Mouse (Mus musculus): ENCODE measurements around the gene 9530003J23Rik.
"Not testable (repeated sequence)": the region's sequence is repeated elsewhere in the genome, so short reads cannot be mapped to it uniquely, and the experiment has no call there.

9530003J23Rik gene

DNA sequence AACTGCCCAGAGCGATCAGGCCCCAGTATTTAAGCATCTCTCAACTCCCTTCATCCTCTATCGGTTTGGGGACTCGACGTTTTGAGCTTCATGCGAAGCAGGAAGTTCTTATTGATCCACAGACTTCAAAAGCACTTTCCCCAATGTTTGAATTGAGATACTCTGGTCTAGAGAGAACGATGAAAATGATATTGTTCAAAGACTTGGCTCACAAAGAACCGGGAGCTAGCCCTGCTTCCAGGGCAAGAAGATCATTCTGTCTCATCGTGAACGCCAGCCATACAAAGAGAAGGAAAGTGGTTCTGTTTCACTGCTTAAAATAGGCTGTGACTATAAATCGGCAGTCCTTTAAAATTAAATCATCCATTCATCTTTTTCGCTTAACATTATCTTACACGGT lies at the start of gene 9530003J23Rik:
Gene 9530003J23Rik (minus strand): TSS at position 101 of the 400 bp plus-strand sequence.
- no peak for DNase-seq

DNA sequence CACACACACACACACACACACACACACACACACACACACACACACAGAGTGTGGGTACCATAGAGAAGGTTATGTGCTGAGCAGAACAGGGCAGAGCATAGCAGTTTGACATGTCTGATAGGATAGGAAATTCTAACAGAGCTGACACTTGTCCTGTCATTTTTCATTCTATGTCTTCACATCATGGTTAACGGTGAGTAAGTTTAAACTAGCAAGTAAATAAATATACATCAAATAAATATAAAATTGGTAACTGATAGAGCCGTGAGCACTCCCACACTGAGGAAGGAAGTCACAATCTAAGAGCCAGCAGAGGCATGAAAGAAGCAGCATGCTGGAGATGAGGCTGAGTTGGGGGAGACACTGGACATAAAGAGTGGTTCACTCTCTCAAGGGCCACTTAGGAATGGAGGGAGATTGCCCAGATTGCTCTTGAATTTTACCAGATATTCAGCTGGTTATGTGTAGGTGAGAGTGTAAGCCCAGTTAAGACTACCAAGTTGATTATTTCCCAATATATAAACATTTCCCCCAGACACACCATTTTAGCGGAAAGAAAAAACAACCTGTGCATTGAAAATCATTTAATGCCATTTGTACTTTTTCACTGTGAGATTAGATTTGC lies 48.8 kb upstream of the 9530003J23Rik start:
- DNase-seq = no peak

DNA sequence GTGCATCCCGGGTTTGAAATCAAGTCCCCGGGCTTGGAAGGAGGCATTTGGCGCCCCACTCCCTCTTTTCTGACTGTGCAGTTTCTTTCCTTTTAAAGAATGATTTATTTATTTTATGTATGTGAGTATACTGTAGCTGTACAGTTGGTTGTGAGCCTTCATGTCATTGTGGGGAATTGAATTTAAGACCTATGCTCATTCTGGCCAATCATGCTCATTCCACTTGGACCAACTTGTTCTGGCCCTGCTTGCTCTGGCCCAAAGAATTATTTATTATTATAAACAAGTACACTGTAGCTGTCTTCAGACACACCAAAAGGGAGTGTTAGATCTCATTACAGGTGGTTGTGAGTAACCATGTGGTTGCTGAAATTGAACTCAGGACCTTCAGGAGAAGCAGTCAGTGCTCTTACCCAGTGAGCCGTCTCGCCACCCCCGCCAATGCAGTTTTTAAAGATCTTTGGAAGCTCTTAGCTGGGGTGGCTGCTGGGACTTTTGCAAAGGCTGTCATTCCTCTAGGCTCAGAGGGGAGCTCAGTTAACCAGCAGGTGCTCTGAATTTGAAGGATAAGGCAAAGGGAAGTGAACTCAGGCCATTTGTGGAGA lies 48.0 kb upstream of the 9530003J23Rik start:
- DNase-seq = no peak

DNA sequence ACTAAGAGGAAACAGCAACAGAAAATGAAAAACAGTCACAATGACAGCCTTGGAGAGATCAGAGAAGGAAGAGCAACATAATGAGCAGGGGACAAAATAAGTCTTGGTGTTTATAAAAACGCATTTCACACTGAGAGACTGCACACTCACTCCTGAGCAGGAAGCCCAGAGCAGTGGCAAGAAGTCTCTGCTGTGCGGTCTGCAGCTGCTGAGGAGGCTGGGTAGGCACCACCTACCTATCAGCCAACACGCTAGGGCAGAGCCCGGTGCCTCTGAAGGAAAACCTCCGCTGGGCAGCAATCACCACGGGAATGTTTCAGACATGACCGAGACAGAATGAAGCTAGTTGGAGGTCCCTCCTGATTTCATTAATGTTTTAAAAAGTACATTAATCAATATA lies 47.1 kb upstream of the 9530003J23Rik start:
- not testable (repeated sequence) for DNase-seq

DNA sequence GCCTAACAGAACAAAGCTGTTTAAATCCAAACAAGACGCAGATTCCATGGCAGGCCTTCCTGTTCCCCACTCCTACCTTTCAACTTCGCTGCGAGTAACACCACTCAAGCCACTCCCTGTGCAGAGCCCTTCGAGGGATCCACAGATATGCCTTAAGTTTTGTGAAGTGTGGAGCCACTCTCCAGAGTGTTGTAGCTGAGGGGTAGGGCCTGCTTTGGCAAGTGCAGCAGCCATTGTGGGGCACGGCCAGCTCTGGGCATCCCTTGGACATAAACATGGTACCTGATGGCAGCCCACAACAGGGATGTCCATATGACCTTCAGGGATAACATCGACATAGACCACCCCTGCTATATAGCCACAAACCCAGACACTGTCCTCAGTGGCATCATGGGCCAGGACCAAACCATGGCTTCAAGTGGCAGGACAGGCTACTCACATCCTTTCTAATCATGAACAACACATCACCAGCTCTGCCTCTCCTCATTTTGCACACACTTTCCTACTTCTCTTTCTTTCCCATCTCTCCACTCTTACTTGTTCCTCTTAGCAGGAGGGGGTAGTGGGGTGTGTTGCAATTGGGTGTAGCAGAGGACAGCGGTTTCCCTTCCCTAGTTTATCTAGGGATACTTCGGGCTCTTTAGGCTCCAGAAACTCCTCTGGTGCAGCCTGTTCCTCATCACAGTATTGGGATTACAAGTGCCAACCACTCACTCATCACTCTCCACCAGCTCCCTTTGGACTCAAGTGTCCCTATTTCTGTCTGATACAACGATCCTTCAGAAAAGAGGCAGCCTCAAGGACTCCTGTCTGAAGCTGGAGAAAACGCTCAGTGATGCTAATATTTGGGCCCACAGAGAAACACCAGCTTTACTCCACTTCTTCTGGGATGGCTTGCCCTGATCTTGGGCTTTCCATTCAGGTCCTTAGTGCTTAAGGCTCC lies 46.3 kb upstream of the 9530003J23Rik start:
- no peak for DNase-seq

DNA sequence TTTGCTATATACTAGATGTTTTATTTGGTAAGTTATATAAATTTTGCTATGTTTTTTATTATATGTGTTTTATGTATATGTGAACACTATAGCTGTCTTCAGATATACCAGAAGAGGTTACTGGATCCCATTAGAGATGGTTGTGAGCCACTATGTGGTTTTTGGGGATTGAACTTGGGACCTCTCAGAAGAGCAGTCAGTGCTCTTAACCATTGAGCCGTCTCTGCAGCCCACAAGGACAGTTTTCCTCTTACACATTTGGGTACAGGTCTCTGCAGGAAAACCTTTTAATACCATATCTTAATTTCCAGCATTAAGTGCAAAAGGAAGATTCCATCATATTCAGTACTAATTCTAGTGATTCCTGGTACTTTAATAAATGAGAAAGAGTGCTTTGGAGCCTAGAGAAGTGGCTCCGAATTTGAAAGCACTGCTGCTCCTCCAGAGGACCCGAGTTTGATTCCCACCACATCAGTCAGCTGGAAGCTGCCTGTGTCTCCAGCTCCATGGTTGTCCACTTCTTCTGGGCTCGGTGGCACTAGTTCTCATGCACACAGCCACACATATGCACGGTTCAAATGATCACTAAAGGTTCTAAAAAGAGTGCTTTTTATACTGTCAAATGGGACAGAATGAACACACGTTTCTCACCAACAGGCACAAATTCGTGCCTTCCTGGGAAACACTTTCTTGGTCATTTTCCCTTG lies 45.5 kb upstream of the 9530003J23Rik start:
- no peak for DNase-seq

DNA sequence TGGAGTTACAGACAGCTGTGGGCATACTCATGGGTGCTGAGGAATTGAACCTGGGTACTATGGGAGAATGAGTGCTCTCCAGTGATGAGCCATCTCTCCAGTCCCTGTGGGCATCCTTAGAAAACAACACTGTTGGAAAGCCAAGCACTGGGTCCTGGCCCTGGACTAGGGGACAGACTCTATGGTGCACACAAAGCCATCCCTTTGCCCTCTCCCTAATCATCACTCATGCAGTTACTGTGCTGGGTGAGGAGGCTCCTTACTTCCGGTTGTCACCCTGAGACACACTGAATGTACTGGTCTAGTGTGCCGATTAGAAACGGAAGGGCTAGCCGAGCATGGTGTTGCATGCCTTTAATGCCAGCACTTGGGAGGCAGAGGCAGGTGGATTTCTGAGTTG lies 44.7 kb upstream of the 9530003J23Rik start:
- DNase-seq = not testable (repeated sequence)

DNA sequence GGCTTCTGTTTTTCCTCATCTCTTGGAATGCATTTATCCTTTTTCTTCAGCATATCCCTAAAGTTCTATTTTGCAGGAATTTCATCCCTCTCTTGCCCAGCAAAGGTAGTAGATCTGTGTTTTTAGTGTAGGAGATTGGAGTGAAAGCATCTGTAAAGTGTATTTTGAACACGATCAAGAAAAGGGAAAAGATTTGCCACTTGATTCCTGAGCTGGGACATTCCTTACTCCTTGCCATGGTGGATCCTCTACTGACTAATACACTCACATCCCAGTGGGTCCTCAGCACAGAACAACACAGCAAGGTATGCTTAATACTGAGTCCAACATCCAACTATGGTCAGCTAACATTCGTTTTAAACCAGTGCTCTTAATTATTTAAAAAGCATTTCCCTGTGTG lies 44.0 kb upstream of the 9530003J23Rik start:
- no peak for DNase-seq

DNA sequence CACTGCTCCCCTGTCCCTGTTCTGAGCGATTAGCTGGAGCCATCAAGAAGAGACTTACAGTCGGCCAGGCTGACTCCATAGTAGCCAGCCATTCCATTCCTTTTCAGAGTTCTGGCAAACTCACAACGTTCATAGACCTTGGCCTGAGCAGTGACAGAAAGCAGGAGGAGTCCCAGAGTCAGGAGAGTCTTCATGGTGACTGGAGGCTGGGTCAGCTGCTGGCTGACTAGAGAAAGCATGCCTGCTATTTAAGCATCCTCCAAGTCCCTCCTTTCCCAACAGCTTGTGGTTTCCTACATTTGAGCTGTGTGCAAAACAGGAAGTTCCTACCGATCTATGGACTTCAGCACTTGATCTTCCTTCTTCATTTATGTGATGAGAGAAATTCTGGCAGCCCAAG lies 43.5 kb upstream of the 9530003J23Rik start, which contains the start of gene Lyz2:
Gene Lyz2 (minus strand): TSS at position 273 of the 400 bp plus-strand sequence.
- DNase-seq = no peak

DNA sequence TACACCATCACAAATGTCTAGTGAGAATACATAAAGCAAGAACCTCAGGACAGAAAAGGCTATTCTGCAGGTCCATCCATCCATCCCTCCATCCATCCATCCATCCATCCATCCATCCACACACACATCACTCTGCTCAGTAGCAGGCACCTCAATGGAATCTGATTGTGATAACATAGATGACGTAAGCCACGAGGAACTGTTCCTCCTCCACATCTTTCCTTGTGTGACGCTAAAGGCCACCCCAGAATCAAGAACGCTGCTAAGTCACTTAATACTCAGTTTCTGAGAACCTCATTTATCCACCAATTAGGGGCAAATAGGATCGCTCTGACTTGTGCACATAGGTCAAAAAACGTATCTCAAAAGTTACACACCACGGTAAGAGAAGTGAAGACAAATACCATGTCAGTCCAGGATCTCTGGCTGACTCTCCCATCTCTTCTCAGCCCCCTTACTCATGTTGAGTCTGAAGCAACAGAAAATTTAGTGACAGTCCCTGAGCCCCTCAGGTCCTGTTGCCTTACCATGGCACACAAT lies 42.9 kb upstream of the 9530003J23Rik start:
- DNase-seq = no peak

DNA sequence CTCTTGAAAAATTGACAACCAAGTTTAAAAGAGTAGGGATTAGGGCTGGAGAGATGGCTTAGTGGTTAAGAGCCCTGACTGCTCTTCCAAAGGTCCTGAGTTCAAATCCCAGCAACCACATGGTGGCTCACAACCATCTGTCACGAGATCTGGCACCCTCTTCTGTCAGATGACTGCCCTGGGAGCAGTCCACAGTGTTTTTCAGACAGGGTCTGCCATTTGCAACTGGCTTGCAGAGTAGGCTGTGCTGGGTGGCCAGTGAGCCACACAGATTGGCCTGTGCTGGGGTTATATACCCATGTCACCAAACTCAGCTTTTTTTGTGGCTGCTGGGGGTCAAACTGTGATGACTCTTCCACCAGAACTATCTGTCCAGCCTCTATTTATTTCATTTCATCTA lies 41.5 kb upstream of the 9530003J23Rik start:
- no peak for DNase-seq

DNA sequence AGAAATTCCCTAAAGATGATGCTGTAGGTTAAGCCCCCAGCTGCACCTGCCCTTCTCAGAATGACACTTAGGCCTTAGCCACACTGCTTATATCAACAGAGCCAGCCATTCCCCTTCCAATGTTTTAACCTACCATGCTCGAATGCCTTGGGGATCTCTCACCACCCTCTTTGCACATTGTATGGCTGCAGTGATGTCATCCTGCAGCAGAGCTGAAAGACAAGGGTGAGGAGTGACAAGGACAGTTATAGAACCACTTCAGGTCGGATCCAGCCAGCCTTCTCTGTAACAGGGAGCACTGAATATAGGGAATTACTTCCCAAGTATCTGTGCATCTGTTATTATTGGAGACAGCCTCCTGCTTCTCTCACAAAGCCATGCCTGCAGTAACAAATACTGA lies 40.0 kb upstream of the 9530003J23Rik start:
- not testable (repeated sequence) for DNase-seq

DNA sequence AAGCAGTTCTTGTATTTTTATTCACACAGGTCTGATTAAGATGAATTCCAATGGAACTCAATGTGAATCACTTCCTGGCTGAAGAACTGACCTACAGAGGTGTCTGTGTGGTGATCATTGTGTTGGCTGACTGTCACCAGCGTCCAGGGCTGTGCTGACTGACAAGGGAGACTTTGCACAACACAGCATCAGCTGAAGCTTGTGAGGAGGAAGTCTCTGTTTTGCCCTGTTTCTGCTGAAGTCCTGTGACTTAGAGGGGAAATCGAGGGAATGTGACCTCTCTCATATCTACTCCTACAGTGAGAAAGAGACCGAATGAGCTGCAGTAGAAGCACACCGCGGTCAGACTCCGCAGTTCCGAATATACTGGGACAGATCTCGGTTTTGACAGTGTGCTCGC lies 39.3 kb upstream of the 9530003J23Rik start:
- not testable (repeated sequence) for DNase-seq

DNA sequence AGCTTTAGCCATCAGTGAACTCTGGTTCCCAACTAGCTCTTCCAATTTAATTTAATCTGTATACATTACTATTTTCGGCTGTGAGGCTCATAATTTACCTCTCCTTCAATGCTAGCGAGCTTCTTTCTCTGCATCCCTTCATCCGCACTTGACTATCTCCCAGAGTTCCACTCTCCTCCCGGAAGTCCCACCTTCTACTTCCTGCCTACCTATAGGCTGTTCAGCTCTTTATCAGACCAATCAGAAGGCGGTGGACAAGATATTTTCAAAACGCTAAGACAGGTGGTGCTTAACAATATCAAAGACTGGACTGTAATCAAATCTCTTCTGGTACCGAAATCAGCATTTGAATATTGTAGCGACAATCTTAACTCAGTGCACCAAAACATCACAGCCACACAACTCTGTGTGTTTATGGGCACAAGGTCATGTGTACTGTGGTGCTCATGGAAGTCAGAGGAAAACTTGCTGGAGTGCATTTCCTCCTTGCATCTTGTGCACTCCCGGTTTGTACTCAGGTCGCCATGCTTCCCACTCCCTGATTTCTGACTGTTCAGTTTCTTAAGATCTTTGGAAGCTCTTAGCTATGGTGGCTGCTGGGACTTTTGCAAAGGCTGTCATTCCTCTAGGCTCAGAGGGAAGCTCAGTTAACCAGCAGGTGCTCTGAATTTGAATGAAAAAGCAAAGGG lies 37.3 kb upstream of the 9530003J23Rik start:
- DNase-seq = no peak

DNA sequence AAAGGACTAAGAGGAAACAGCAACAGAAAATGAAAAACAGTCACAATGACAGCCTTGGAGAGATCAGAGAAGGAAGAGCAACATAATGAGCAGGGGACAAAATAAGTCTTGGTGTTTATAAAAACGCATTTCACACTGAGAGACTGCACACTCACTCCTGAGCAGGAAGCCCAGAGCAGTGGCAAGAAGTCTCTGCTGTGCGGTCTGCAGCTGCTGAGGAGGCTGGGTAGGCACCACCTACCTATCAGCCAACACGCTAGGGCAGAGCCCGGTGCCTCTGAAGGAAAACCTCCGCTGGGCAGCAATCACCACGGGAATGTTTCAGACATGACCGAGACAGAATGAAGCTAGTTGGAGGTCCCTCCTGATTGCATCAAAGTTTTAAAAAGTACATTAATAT lies 36.1 kb upstream of the 9530003J23Rik start:
- not testable (repeated sequence) for DNase-seq

DNA sequence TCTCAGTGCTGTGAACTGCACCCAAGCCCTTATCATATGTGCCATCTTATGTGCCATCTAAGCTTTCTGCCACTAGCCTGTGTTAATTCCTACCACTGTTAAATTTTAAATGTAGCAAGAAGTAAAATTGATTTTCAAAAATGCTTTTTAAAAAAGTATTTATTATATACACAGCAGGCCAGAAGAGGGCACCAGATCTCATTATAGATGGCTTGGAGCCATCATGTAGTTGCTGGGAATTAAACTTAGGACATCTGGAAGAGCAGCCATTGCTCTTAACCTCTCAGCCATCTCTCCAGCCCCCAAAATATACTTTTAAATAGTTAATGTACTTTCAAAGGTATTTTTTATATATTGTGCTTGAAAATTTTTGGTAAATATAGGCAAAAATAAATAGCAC lies 33.5 kb upstream of the 9530003J23Rik start:
- DNase-seq = no peak

DNA sequence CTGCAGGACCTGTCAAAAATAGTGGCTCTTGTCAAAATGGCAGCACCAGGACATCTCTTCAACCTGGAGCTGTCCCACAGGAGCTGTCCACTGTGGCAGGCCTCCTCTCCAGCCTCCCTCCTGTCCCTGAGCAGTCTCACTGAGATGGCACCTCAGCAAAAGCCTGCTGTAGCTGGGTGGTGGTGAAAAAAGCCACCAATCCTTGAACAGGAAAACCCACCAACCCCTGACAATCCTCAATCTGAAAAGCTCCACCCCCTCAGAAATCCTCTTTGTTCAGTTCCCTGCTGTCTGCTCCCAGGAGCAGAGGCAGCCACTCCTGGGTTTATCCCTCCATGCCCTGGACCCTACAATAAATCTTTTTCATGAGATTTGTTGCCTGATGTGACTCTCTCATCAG lies 21.4 kb upstream of the 9530003J23Rik start:
- DNase-seq = no peak

DNA sequence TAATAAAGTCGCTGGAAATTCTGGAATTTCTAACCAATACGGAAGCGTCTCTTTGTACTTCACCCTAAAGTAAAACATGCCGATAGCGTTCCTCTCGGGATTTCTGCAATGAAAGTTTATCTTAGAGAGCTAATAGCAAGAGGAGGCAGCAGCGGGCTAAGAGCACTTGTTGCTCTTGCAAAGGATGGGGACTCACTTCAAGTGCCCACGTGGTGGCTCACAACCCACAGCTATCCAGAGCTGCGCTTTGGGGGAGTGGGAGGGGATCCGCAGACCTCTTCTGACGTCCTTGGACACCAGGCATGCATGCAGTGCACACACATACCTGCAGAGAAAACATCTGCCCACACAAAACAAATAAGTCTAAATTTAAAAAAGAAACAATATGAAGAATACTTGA lies 2.6 kb downstream of the 9530003J23Rik start:
- no peak for DNase-seq

DNA sequence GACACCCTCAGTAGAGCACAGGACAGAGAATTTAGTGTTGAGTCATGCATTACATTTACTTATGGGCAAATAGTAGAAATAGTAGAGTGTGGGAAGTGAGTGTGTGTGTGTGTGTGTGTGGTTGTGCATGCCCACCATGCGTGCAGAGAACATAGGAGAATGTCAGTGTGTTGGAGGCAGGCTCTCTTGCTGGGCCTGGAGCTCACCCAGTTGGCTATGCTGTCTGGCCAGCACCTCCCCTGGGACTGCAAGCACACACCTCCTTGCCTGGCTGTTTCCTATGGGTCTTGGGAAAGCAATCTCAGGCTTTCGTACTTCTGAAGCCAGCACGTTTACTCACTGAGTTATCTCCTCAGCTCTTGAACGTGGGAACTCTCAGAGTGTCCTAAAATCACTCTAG lies 3.7 kb downstream of the 9530003J23Rik start:
- DNase-seq = no peak

DNA sequence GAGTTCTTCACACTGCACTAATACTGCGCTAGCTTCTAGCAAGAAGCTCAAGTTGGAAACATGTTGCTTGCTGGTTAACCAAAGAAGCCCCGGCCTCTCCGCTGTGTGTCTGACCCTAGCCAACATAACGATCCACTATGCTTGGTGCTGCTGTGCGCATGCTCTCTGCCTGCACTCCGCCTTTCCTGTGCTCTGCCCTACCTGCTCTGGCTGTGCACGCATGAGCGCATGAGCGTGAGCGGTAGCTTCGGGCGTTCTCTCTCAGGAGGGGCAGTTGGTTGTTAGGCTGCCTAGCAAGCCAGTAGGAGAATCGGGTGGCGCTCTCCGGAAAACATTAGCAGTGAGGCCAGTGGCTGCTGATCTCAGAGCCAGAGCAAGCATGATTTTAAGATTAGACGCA lies 8.7 kb downstream of the 9530003J23Rik start:
- DNase-seq = peak in 1 of 2 experiments; percentile 26

DNA sequence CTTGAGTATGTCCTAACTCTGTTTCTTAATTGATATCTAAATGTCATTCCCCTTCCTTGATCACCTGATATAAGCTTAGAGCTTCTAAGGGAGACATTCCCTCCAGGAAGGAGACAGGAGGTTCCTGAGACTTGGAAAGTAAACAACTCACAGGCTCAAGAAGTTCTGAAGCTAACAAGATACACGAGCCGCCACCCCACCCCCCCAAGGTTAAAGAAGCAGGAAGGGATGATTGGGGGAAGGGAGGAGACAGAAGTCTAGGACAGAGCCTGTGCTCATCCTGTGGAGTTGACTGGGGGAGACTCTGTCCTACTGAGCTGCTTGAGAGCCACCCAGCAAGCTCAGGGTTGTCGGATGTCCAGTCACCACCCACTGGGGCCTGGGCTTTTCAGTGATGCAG lies 12.5 kb downstream of the 9530003J23Rik start:
- no peak for DNase-seq

DNA sequence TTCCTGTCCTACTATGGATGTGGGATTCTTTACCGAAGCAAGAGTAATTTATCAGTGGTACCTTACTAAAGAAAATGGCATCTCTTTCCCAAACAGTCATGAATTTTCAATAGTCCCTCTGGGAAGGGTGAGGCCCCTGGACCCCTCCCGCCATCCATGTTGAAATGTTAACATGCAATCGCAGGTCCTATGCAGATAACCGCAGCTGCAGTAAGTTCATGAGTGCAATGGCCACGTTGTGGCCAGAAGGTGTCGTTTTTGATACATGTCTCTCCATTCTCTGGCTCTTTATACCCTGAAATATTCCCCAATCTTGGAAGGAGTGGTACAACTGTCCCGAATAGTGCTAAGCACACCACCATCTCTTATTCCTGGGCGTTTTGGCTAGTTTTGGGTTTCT lies 13.4 kb downstream of the 9530003J23Rik start:
- peak in 1 of 2 experiments; percentile 17 for DNase-seq

Measured in cerebellum, adult 18-20 months (tissue).